Mouse (Mus musculus): ENCODE results near the gene Gm428. TPM values are rescaled to one million over a fixed set of nuclear protein-coding genes. Genes with fewer than 3 reads are reported as not detected.
"Not testable (repeated sequence)": the region's sequence is repeated elsewhere in the genome, so short reads cannot be mapped to it uniquely, and the experiment has no call there.

The Gm428 gene
- not detected in 2 replicates for polyA plus RNA-seq (2015; fragmentation: Nextera tagmentation; extraction: Ambion mirVana)

DNA sequence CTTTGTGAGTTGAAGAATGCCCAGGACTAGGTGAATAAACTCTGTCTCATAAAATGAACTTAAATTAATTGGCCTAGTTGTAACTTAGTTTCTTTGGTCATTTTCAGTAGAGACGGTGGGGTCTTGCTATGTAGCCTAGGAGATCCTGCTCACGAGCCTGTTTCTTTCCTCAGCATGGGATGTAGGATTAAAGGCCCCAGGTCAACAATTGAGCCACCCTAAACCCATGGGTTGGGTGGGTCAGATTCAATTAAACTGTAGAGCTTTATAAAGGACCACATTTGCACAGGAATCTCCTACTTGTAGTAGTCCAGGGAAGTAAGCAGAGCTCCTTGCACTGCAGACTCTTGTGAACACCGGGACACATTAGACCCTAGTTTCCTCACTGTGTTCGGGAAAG is at the start of gene Gm428:
Gm428 (plus strand) TSS at position 301 of the 400 bp plus-strand sequence.
- not testable (repeated sequence) for H3K4me3 ChIP-seq (ENCODE audit: low read depth, low read length); H3K36me3 ChIP-seq (replicated peaks; ENCODE audit: insufficient read depth, low read length); DNase-seq; H3K9me3 ChIP-seq (ENCODE audit: low read length); H3K27ac ChIP-seq (ENCODE audit: low read depth); H3K27me3 ChIP-seq (ENCODE audit: insufficient read depth, low read length); H3K4me1 ChIP-seq (ENCODE audit: insufficient read depth); ATAC-seq; H3K4me2 ChIP-seq (ENCODE audit: low read depth, low read length); H3K9ac ChIP-seq (replicated peaks)
- WGBS (ENCODE audit: insufficient replicate concordance) = no CpG with 5 or more reads among the region's 4 CpGs

DNA sequence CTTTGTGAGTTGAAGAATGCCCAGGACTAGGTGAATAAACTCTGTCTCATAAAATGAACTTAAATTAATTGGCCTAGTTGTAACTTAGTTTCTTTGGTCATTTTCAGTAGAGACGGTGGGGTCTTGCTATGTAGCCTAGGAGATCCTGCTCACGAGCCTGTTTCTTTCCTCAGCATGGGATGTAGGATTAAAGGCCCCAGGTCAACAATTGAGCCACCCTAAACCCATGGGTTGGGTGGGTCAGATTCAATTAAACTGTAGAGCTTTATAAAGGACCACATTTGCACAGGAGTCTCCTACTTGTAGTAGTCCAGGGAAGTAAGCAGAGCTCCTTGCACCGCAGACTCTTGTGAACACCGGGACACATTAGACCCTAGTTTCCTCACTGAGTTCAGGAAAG is 45.5 kb upstream of the Gm428 start, which contains the start of gene Gm11236:
Gm11236 (plus strand) TSS at position 301 of the 400 bp plus-strand sequence.
- not testable (repeated sequence) for ATAC-seq; H3K27ac ChIP-seq (ENCODE audit: low read depth); H3K9me3 ChIP-seq (ENCODE audit: low read length); H3K4me3 ChIP-seq (ENCODE audit: low read depth, low read length); H3K36me3 ChIP-seq (replicated peaks; ENCODE audit: insufficient read depth, low read length); H3K9ac ChIP-seq (replicated peaks); H3K4me2 ChIP-seq (ENCODE audit: low read depth, low read length); H3K27me3 ChIP-seq (ENCODE audit: insufficient read depth, low read length); H3K4me1 ChIP-seq (ENCODE audit: insufficient read depth); DNase-seq
- WGBS (ENCODE audit: insufficient replicate concordance) = no CpG with 5 or more reads among the region's 4 CpGs

DNA sequence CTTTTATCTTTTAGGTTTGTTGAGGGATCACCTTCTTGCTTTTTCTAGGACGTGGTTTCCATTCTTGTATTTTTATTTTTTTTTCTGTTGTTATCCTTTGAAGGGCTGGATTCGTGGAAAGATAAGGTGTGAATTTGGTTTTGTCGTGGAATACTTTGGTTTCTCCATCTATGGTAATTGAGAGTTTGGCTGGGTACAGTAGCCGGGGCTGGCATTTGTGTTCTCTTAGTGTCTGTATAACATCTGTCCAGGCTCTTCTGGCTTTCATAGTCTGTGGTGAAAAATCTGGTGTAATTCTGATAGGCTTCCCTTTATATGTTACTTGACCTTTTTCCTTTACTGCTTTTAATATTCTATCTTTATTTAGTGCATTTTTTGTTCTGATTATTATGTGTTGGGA is 21.5 kb upstream of the Gm428 start:
- not testable (repeated sequence) for H3K4me1 ChIP-seq (ENCODE audit: insufficient read depth); H3K36me3 ChIP-seq (replicated peaks; ENCODE audit: insufficient read depth, low read length); H3K27me3 ChIP-seq (ENCODE audit: insufficient read depth, low read length); H3K9ac ChIP-seq (replicated peaks); DNase-seq; H3K27ac ChIP-seq (ENCODE audit: low read depth); ATAC-seq; H3K4me2 ChIP-seq (ENCODE audit: low read depth, low read length); H3K4me3 ChIP-seq (ENCODE audit: low read depth, low read length); H3K9me3 ChIP-seq (ENCODE audit: low read length)
- 67% methylated on average over 4 of the region's 4 CpGs for WGBS (ENCODE audit: insufficient replicate concordance)

DNA sequence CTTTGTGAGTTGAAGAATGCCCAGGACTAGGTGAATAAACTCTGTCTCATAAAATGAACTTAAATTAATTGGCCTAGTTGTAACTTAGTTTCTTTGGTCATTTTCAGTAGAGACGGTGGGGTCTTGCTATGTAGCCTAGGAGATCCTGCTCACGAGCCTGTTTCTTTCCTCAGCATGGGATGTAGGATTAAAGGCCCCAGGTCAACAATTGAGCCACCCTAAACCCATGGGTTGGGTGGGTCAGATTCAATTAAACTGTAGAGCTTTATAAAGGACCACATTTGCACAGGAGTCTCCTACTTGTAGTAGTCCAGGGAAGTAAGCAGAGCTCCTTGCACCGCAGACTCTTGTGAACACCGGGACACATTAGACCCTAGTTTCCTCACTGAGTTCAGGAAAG is 15.3 kb upstream of the Gm428 start, which contains the start of gene Gm11239:
Gm11239 (plus strand) TSS at position 301 of the 400 bp plus-strand sequence.
- H3K27me3 ChIP-seq (ENCODE audit: insufficient read depth, low read length); H3K9ac ChIP-seq (replicated peaks); DNase-seq; H3K27ac ChIP-seq (ENCODE audit: low read depth); H3K4me2 ChIP-seq (ENCODE audit: low read depth, low read length); ATAC-seq; H3K9me3 ChIP-seq (ENCODE audit: low read length); H3K36me3 ChIP-seq (replicated peaks; ENCODE audit: insufficient read depth, low read length); H3K4me3 ChIP-seq (ENCODE audit: low read depth, low read length); H3K4me1 ChIP-seq (ENCODE audit: insufficient read depth): not testable (repeated sequence)
- no CpG with 5 or more reads among the region's 4 CpGs for WGBS (ENCODE audit: insufficient replicate concordance)

DNA sequence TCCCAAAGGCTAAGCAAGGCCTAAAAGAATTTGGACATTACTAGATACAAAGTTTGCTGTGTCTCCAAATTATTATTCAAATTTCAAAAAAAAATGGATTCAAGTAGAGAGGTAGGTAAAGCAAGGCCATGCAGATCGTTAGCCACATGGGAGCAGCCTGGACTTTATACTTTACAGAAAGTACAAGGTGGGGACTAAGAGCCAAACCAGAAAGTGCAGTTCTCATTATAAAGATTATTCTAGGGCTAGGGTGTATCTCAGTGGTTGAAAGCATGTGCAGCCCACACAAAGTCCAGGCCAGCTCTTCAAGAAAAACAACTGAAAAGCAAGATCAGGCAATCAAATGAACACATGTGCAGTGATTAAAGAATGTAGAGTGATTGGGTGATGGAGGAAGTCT is 35.4 kb downstream of the Gm428 start:
- Histone ChIP-seq H3K4me1 (ENCODE audit: insufficient read depth) (no peaks in the 10 kb centered on the region), H3K9ac (replicated peaks) (no peak overlapping the region), H3K27ac (ENCODE audit: low read depth) (no peak overlapping the region), H3K4me2 (ENCODE audit: low read depth, low read length) (no peak overlapping the region), H3K36me3 (replicated peaks; ENCODE audit: insufficient read depth, low read length) (no peaks in the 10 kb centered on the region), H3K4me3 (ENCODE audit: low read depth, low read length) (no peak overlapping the region), H3K27me3 (ENCODE audit: insufficient read depth, low read length) (no peaks in the 10 kb centered on the region), H3K9me3 (ENCODE audit: low read length) (no peaks in the 10 kb centered on the region)
- no peak for ATAC-seq
- TF ChIP-seq EP300 (IDR thresholded peaks at IDR 0.05; ENCODE audit: low read depth) (no peak), CTCF (IDR thresholded peaks at IDR 0.05; ENCODE audit: low read depth) (no peak)
- 72% methylated on average over 1 of the region's 1 CpGs for WGBS (ENCODE audit: insufficient replicate concordance)
- no peak for DNase-seq

DNA sequence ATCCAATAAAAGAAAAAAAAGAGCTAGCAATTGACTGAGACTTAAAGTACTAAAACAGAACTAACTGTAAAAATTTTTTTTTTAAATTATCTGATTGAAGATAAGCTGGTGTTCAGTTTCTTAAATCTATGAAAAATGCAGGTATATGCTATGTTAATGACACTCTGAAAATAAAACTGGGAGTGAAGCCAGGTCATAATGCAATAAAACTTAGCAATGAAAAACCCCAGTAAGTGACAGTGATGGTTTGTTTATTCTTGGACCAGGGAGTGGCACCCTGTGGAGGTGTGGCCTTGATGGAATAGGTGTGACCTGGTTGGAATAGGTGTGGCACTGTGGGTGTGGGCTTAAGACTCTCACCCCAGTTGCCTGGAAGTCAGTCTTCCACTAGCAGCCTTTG is 36.5 kb downstream of the Gm428 start:
- Histone ChIP-seq H3K36me3 (replicated peaks; ENCODE audit: insufficient read depth, low read length) (no peaks in the 10 kb centered on the region), H3K4me2 (ENCODE audit: low read depth, low read length) (no peak overlapping the region), H3K27ac (ENCODE audit: low read depth) (no peak overlapping the region), H3K9ac (replicated peaks) (no peak overlapping the region), H3K4me3 (ENCODE audit: low read depth, low read length) (no peak overlapping the region), H3K4me1 (ENCODE audit: insufficient read depth) (no peaks in the 10 kb centered on the region), H3K27me3 (ENCODE audit: insufficient read depth, low read length) (no peaks in the 10 kb centered on the region), H3K9me3 (ENCODE audit: low read length) (no peaks in the 10 kb centered on the region)
- no peak for DNase-seq
- ATAC-seq = no peak
- TF ChIP-seq EP300 (IDR thresholded peaks at IDR 0.05; ENCODE audit: low read depth) (no peak), CTCF (IDR thresholded peaks at IDR 0.05; ENCODE audit: low read depth) (no peak)

Other genes with a start within 250 kb of the Gm428 start
- gene Gm11238, start 75.6 kb upstream of the Gm428 start, polyA plus RNA-seq (2015; fragmentation: Nextera tagmentation; extraction: Ambion mirVana) = not detected in 2 replicates
- not detected in 2 replicates for gene Gm11237, start 60.5 kb upstream of the Gm428 start, polyA plus RNA-seq (2015; fragmentation: Nextera tagmentation; extraction: Ambion mirVana)
- gene Gm11236, start 45.4 kb upstream of the Gm428 start, polyA plus RNA-seq (2015; fragmentation: Nextera tagmentation; extraction: Ambion mirVana) = not detected in 2 replicates
- gene Gm11239, start 15.2 kb upstream of the Gm428 start, polyA plus RNA-seq (2015; fragmentation: Nextera tagmentation; extraction: Ambion mirVana) = not detected in 2 replicates
- gene Rasef, start 107.5 kb downstream of the Gm428 start, polyA plus RNA-seq (2015; fragmentation: Nextera tagmentation; extraction: Ambion mirVana) = 0.02 and 0.06 TPM in 2 replicates
- gene Gm11758, start 192.8 kb downstream of the Gm428 start, polyA plus RNA-seq (2015; fragmentation: Nextera tagmentation; extraction: Ambion mirVana) = not detected in 2 replicates
- not detected in 2 replicates for gene Gm11757, start 207.6 kb downstream of the Gm428 start, polyA plus RNA-seq (2015; fragmentation: Nextera tagmentation; extraction: Ambion mirVana)
- not detected in 2 replicates for gene Gm13871, start 222.4 kb downstream of the Gm428 start, polyA plus RNA-seq (2015; fragmentation: Nextera tagmentation; extraction: Ambion mirVana)
- gene Gm11756, start 237.2 kb downstream of the Gm428 start, polyA plus RNA-seq (2015; fragmentation: Nextera tagmentation; extraction: Ambion mirVana) = not detected in 2 replicates